13 mouse cellular contexts compared by ENCODE assay signal in genomic region chr6:39749881-39750280, GRCm38 (mm10). TPM values are rescaled to one million over a fixed set of nuclear protein-coding genes. Genes with fewer than 3 reads are reported as not detected.
DNase-seq lines count a peak whose midpoint lies in the region; ATAC-seq and TF ChIP-seq lines count a peak whose summit lies in the region.
"Had no signal": no experiment of that assay in that cellular context is flagged by ENCODE, and none has a peak within 500 bp of the region (broad histone marks: within the 10 kb centered on the region; RNA-seq: fewer than 3 reads in every experiment).

No protein-coding gene starts in this region.

- H3K79me2 ChIP-seq in heart, adult 2 months (replicated peaks; ENCODE audit: control insufficient read depth, insufficient read depth, low read length), result no peaks in the 10 kb centered on the region

- no peak for TF ChIP-seq POLR2A in heart, adult 2 months (IDR thresholded peaks at IDR 0.05; ENCODE audit: insufficient read depth, low read depth, low read length)
- TF ChIP-seq POLR2A in brain, embryonic 14.5 days (IDR thresholded peaks at IDR 0.05; ENCODE audit: borderline replicate concordance, extremely low read depth, insufficient read depth, insufficient read length, poor library complexity, severe bottlenecking), result no peak
- no peak for TF ChIP-seq POLR2A in kidney, adult 2 months (IDR thresholded peaks at IDR 0.05; ENCODE audit: low read depth, low read length)

- DNase-seq in heart, adult 2 months, result peak; percentile 21 to 33
- DNase-seq in ES-E14 (ENCODE audit: low read depth, low spot score), result no peak
- peak; percentile 86 for DNase-seq in brain, embryonic 14.5 days (ENCODE audit: low read depth)
- DNase-seq in kidney, adult 2 months, result no peak
- DNase-seq in layer of hippocampus, adult 2 months (ENCODE audit: low spot score in 2 of 2), result no peak
- DNase-seq in layer of hippocampus, postnatal 10 days (ENCODE audit: low spot score in 2 of 2), result no peak
- DNase-seq: cerebellum, adult 9-10 months; kidney, adult 8-10 months had no signal

- no peak overlapping the region for H3K9ac ChIP-seq in heart, adult 2 months (ENCODE audit: low read depth, low read length)
- H3K9ac ChIP-seq in heart, embryonic 11.5 days (ENCODE audit: low read depth, low read length), result no peak overlapping the region
- no peak overlapping the region for H3K9ac ChIP-seq in ES-E14 (ENCODE audit: insufficient read depth, low read depth, low read length, poor library complexity, severe bottlenecking)
- no peak overlapping the region for H3K9ac ChIP-seq in heart, embryonic 15.5 days
- H3K9ac ChIP-seq: embryonic facial prominence, embryonic 15.5 days; liver, embryonic 12.5 days had no signal

- WGBS in heart, adult 2 months, result 26% methylated on average over 6 of the region's 6 CpGs
- WGBS in heart, embryonic 11.5 days (ENCODE audit: insufficient replicate concordance), result 11% methylated on average over 6 of the region's 6 CpGs
- whole genome bisulfite sequencing in heart, embryonic 15.5 days, result 20% methylated on average over 6 of the region's 6 CpGs
- WGBS in kidney, adult 2 months, result 57% methylated on average over 6 of the region's 6 CpGs

- ATAC-seq in heart, embryonic 11.5 days (replicated peaks; ENCODE audit: insufficient number of reproducible peaks, low FRiP score, low TSS enrichment), result no peak
- no peak for ATAC-seq in heart, embryonic 15.5 days (replicated peaks; ENCODE audit: insufficient number of reproducible peaks, insufficient read depth, low FRiP score, low read depth)
- ATAC-seq: liver, embryonic 12.5 days had no signal

- intact Hi-C loops in heart, adult 2 months (cut with DNase I), result no loop called here

- TF ChIP-seq CTCF in heart, adult 2 months (IDR thresholded peaks at IDR 0.05), result no peak
- TF ChIP-seq CTCF in brain, embryonic 14.5 days (IDR thresholded peaks at IDR 0.05; ENCODE audit: borderline replicate concordance, extremely low read depth, insufficient read depth, insufficient read length), result no peak
- no peak for TF ChIP-seq CTCF in kidney, adult 2 months (conservative IDR thresholded peaks at IDR 0.05; ENCODE audit: insufficient read depth, insufficient read length, low read depth, low read length)
- no peak for TF ChIP-seq CTCF in layer of hippocampus, adult 2 months (conservative IDR thresholded peaks at IDR 0.05)

- peak overlapping the region; percentile 44; the same call in 1 of the 2 replicates for H3K27ac ChIP-seq in heart, adult 2 months
- H3K27ac ChIP-seq in heart, embryonic 11.5 days (ENCODE audit: low read depth, low read length), result no peak overlapping the region
- H3K27ac ChIP-seq in ES-E14 (ENCODE audit: insufficient read depth, low read depth, low read length, poor library complexity, severe bottlenecking), result no peak overlapping the region; the same call in 1 of the 2 replicates
- peak overlapping the region; percentile 33 for H3K27ac ChIP-seq in heart, embryonic 15.5 days
- H3K27ac ChIP-seq in kidney, adult 2 months (ENCODE audit: insufficient read depth, low read depth, low read length), result no peak overlapping the region
- H3K27ac ChIP-seq in layer of hippocampus, adult 2 months, result no peak overlapping the region
- H3K27ac ChIP-seq: embryonic facial prominence, embryonic 15.5 days; liver, embryonic 12.5 days had no signal

- H3K4me1 ChIP-seq in heart, adult 2 months (ENCODE audit: control insufficient read depth, insufficient read depth, low read length), result no peaks in the 10 kb centered on the region
- H3K4me1 ChIP-seq in heart, embryonic 11.5 days (ENCODE audit: control insufficient read depth, insufficient read depth, low read length), result peaks cover 3% of the 10 kb centered on the region; the same call in 1 of the 2 replicates
- H3K4me1 ChIP-seq in ES-E14 (ENCODE audit: control insufficient read depth in 2 of 2, insufficient read depth in 2 of 2, low read length in 2 of 2, poor library complexity in 1 of 2), result no peaks in the 10 kb centered on the region
- no peaks in the 10 kb centered on the region for H3K4me1 ChIP-seq in heart, embryonic 15.5 days (replicated peaks)
- no peaks in the 10 kb centered on the region for H3K4me1 ChIP-seq in kidney, adult 2 months (ENCODE audit: control insufficient read depth, insufficient read depth, low read length)
- H3K4me1 ChIP-seq: embryonic facial prominence, embryonic 15.5 days; liver, embryonic 12.5 days had no signal

- no peak for TF ChIP-seq EP300 in heart, adult 2 months (IDR thresholded peaks at IDR 0.05; ENCODE audit: insufficient read depth, low read depth, low read length)

- peaks cover 2% of the 10 kb centered on the region; the same call in 1 of the 2 replicates for H3K36me3 ChIP-seq in heart, adult 2 months (ENCODE audit: control insufficient read depth, insufficient read depth, low read length)
- no peaks in the 10 kb centered on the region for H3K36me3 ChIP-seq in heart, embryonic 11.5 days (ENCODE audit: control insufficient read depth, insufficient read depth, low read length)
- H3K36me3 ChIP-seq in ES-E14 (ENCODE audit: control insufficient read depth, insufficient read depth, low read length, poor library complexity, severe bottlenecking), result no peaks in the 10 kb centered on the region
- no peaks in the 10 kb centered on the region for H3K36me3 ChIP-seq in heart, embryonic 15.5 days
- no peaks in the 10 kb centered on the region for H3K36me3 ChIP-seq in kidney, adult 2 months (ENCODE audit: control insufficient read depth, insufficient read depth, low read length)
- H3K36me3 ChIP-seq: embryonic facial prominence, embryonic 15.5 days; liver, embryonic 12.5 days had no signal

- H3K27me3 ChIP-seq in heart, adult 2 months (ENCODE audit: control insufficient read depth, insufficient read depth, low read length), result no peaks in the 10 kb centered on the region
- H3K27me3 ChIP-seq in heart, embryonic 11.5 days (ENCODE audit: control insufficient read depth, insufficient read depth, low read length), result no peaks in the 10 kb centered on the region
- no peaks in the 10 kb centered on the region for H3K27me3 ChIP-seq in heart, embryonic 15.5 days
- H3K27me3 ChIP-seq in kidney, adult 2 months (replicated peaks; ENCODE audit: control insufficient read depth, insufficient read depth, low read length), result no peaks in the 10 kb centered on the region
- H3K27me3 ChIP-seq: CH12.LX; embryonic facial prominence, embryonic 15.5 days; liver, embryonic 12.5 days had no signal

- H3K9me3 ChIP-seq in heart, embryonic 11.5 days (replicated peaks; ENCODE audit: control insufficient read depth, low read length), result no peaks in the 10 kb centered on the region
- no peaks in the 10 kb centered on the region for H3K9me3 ChIP-seq in ES-E14 (ENCODE audit: control insufficient read depth, insufficient read depth, low read depth, low read length)
- no peaks in the 10 kb centered on the region for H3K9me3 ChIP-seq in heart, embryonic 15.5 days (replicated peaks)
- H3K9me3 ChIP-seq: embryonic facial prominence, embryonic 15.5 days; liver, embryonic 12.5 days had no signal

- H3K4me3 ChIP-seq in heart, adult 2 months, result no peak overlapping the region
- H3K4me3 ChIP-seq in heart, embryonic 11.5 days (ENCODE audit: low read depth, low read length), result no peak overlapping the region
- no peak overlapping the region for H3K4me3 ChIP-seq in ES-E14 (ENCODE audit: insufficient read depth in 1 of 2, low read depth in 1 of 2, low read length in 2 of 2, poor library complexity in 1 of 2, severe bottlenecking in 1 of 2)
- H3K4me3 ChIP-seq in heart, embryonic 15.5 days, result no peak overlapping the region
- H3K4me3 ChIP-seq in kidney, adult 2 months (ENCODE audit: insufficient read depth, low read depth, low read length), result no peak overlapping the region
- H3K4me3 ChIP-seq in layer of hippocampus, adult 2 months, result no peak overlapping the region
- H3K4me3 ChIP-seq: embryonic facial prominence, embryonic 15.5 days; liver, embryonic 12.5 days had no signal

- H3K4me2 ChIP-seq in heart, embryonic 11.5 days, result no peak overlapping the region
- no peak overlapping the region for H3K4me2 ChIP-seq in heart, embryonic 15.5 days
- H3K4me2 ChIP-seq: embryonic facial prominence, embryonic 15.5 days; liver, embryonic 12.5 days had no signal

- in situ Hi-C loops in ES-E14 (cut with MboI; ENCODE audit: low sequenced_read_pairs in 2 of 2, unreplicated experiment in 2 of 2), result no loop called here

TF ChIP-seq in ES-E14, 5 proteins besides CTCF, POLR2A, EP300 and RAD21:
- TF ChIP-seq ZC3H11A (IDR thresholded peaks at IDR 0.05; ENCODE audit: borderline replicate concordance, low read depth, low read length) (no peak), MAFK (IDR thresholded peaks at IDR 0.05; ENCODE audit: insufficient read depth, low read depth, low read length) (no peak), HCFC1 (IDR thresholded peaks at IDR 0.05; ENCODE audit: borderline replicate concordance, insufficient read depth, low read length) (no peak), ZNF384 (IDR thresholded peaks at IDR 0.05; ENCODE audit: low read depth, low read length) (peak; percentile 51; the same call in 1 of the 2 replicates), CHD2 (IDR thresholded peaks at IDR 0.05; ENCODE audit: low read depth, low read length) (no peak)

RNA-seq across cellular contexts. Expression of gene Braf, which starts 24.6 kb away (rescaled TPM):
- 10 to 100 TPM; 15.0 to 16.9 TPM for total RNA-seq in heart, adult 2 months (2021)
- polyA plus RNA-seq in heart, adult 2 months (2012; rRNA removed), result 7.2 and 12.6 TPM in 2 replicates
- polyA plus RNA-seq in heart, embryonic 11.5 days (2014; fragmentation: Nextera tagmentation; extraction: Ambion mirVana), result 11.4 and 13.5 TPM in 2 replicates
- 51.5 and 53.3 TPM in 2 replicates for total RNA-seq in ES-E14 (2012; rRNA removed)
- 24.0 and 26.9 TPM in 2 replicates for polyA plus RNA-seq in brain, embryonic 14.5 days (2012; rRNA removed)
- 8.7 and 11.0 TPM in 2 replicates for polyA plus RNA-seq in heart, embryonic 15.5 days (2015; fragmentation: Nextera tagmentation; extraction: Ambion mirVana)
- polyA plus RNA-seq in kidney, adult 2 months (2012; rRNA removed), result 9.2 and 12.0 TPM in 2 replicates
- total RNA-seq in layer of hippocampus, adult 2 months (2021), result 100 to 1,000 TPM; 128 to 129 TPM
- 10 to 100 TPM; 85.5 to 88.4 TPM for total RNA-seq in layer of hippocampus, postnatal 10 days (2021)

Comparison
In these comparisons a context has a peak if more than half of its experiments do, and no peak if none do; other contexts are left out.
1. H3K27ac ChIP-seq: peak in heart, adult 2 months (single experiment) and heart, embryonic 15.5 days (single experiment); none in heart, embryonic 11.5 days (single experiment), ES-E14 (single experiment), kidney, adult 2 months (single experiment) and layer of hippocampus, adult 2 months (single experiment).
2. DNase-seq: peak in heart, adult 2 months (2 of 2) and brain, embryonic 14.5 days (single experiment); none in ES-E14 (single experiment), kidney, adult 2 months (single experiment), layer of hippocampus, adult 2 months (0 of 2) and layer of hippocampus, postnatal 10 days (0 of 2).